Mouse (Mus musculus) spleen, postnatal 4 days (tissue): Measurements from ENCODE around the gene Fut1.
"Not testable (repeated sequence)": the region's sequence is repeated elsewhere in the genome, so short reads cannot be mapped to it uniquely, and the experiment has no call there.

Experiments used
- DNase-seq, 2 experiments: peaks; one replicate each; pipeline ENCODE4 v3.0.0; 2022; ENCODE audit warnings: low spot score in 2 of 2

Gene Fut1

GRCm38 (mm10) chr7:45638623-45639401 lies 21.7 kb downstream of the Fut1 start:
- DNase-seq = peak; percentile 37 to 62

- no peak for DNase-seq
These were observed 22.5 kb downstream of the Fut1 start, which contains the start of gene Mamstr for GRCm38 (mm10) chr7:45639561-45640027. Mamstr (plus strand) TSS chr7:45639977.

- DNase-seq = no peak
These were observed 23.3 kb downstream of the Fut1 start for GRCm38 (mm10) chr7:45640191-45640957.

- DNase-seq = no peak
These were observed 24.4 kb downstream of the Fut1 start for GRCm38 (mm10) chr7:45641391-45642040.

GRCm38 (mm10) chr7:45642083-45642482 lies 25.0 kb downstream of the Fut1 start:
- no peak for DNase-seq

- DNase-seq = no peak
These were observed 25.6 kb downstream of the Fut1 start for GRCm38 (mm10) chr7:45642503-45643255.

- peak; percentile 78 to 86 for DNase-seq
These were observed 26.5 kb downstream of the Fut1 start for GRCm38 (mm10) chr7:45643441-45644178.

GRCm38 (mm10) chr7:45644183-45644582 lies 27.1 kb downstream of the Fut1 start:
- DNase-seq = no peak

- no peak for DNase-seq
These were observed 27.9 kb downstream of the Fut1 start for GRCm38 (mm10) chr7:45644872-45645590.

GRCm38 (mm10) chr7:45645591-45645971 lies 28.5 kb downstream of the Fut1 start:
- DNase-seq = no peak

GRCm38 (mm10) chr7:45646671-45647070 lies 29.6 kb downstream of the Fut1 start:
- DNase-seq = no peak

GRCm38 (mm10) chr7:45649351-45649750 lies 32.3 kb downstream of the Fut1 start:
- DNase-seq = no peak

GRCm38 (mm10) chr7:45650484-45650883 lies 33.4 kb downstream of the Fut1 start:
- DNase-seq = not testable (repeated sequence)

GRCm38 (mm10) chr7:45654424-45655047 lies 37.4 kb downstream of the Fut1 start:
- DNase-seq = no peak

GRCm38 (mm10) chr7:45660746-45661478 lies 43.8 kb downstream of the Fut1 start:
- no peak for DNase-seq

GRCm38 (mm10) chr7:45661702-45662101 lies 44.6 kb downstream of the Fut1 start:
- DNase-seq = not testable (repeated sequence)

GRCm38 (mm10) chr7:45665303-45666138 lies 48.4 kb downstream of the Fut1 start:
- no peak for DNase-seq

- DNase-seq = no peak
These were observed 49.1 kb downstream of the Fut1 start, which contains the start of gene Fut2 for GRCm38 (mm10) chr7:45666161-45666560. Fut2 (minus strand) TSS chr7:45666394.
